Mouse (Mus musculus) adrenal gland, postnatal 4 days (tissue): Measurements from ENCODE around the gene Gpr61. TPM values are rescaled to one million over a fixed set of nuclear protein-coding genes. Genes with fewer than 3 reads are reported as not detected.

Experiments used
- DNase-seq, 2 experiments: peaks; one replicate each; pipeline ENCODE4 v3.0.0; 2021 to 2022; ENCODE audit warnings: low spot score in 2 of 2, mixed read lengths in 2 of 2
- long read RNA-seq, 2 experiments: library from polyadenylated mRNA; stranded (forward); transcript quantifications; one replicate each; pipeline ENCODE4 v2.0.0; 2021
- total RNA-seq, 2 experiments: library from RNA; stranded (reverse); gene quantifications; 2 replicates each; pipeline ENCODE4 v1.2.3; 2021

The Gpr61 gene
- total RNA-seq, result under 1 TPM; 0.25 to 0.39 TPM
- long read RNA-seq, experiment 1, result 0 reads
- long read RNA-seq, experiment 2, result 0 reads

GRCm38 (mm10) chr3:108154656-108155055 is at the start of gene Gpr61:
Gene Gpr61, minus strand, starts transcription at chr3:108154882.
- no peak for DNase-seq

GRCm38 (mm10) chr3:108204470-108204869 is 49.8 kb upstream of the Gpr61 start:
- no peak for DNase-seq

DNA sequence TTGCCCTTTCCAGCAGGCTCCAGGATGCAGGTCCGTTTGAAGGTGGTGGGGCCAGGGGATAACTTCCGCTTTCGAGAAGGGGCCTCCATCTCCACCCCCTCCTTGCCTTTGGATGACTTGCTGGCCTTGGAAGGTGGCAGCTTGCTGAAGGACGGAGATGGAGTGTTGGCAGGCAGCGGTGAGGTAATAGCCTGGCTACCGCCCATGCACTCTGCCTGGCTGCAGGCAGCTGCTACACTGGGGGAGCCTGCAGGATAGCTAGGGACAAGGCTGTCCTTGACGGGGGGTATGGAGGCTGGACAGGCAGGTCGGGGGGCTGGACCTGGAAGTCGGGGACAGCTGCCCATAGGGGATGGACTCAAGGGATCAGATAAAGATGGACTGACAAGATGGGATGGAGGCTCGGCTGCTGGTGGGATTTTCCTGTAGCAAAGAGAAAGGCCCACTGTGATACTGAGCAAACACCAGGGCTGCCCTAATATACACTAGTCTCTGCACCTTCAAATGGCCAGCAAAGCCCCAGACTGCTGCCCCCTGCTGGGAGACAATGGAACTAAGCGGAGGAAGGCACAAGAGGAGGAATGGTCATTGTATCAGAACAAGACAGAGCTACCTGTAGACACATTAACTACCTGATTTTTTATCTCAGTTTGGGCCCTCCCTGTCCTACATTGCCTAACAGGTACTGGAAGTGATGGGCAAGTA is 49.1 kb upstream of the Gpr61 start:
- peak in 1 of 2 experiments; percentile 67 for DNase-seq

GRCm38 (mm10) chr3:108203212-108203611 is 48.5 kb upstream of the Gpr61 start:
- DNase-seq, result no peak

DNA sequence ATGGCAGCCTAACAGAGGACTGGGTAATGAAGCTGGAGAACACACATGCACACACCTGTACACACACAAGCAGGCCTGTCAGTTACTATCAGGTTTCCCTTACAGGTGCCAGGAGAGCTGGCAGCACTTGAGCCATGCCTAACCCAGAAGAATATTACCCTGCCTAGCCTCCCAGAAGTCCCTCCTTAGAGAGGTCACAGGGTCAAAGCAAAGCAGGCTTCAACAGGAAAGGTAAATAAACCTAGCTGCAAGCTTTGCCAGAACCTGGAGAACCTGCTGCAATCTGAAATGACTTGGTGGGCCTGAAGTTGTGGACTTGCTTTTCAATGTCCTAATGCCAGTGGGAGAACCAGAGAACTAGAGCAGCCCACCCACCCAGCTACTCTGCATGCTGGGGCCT is 47.8 kb upstream of the Gpr61 start:
- no peak for DNase-seq

DNA sequence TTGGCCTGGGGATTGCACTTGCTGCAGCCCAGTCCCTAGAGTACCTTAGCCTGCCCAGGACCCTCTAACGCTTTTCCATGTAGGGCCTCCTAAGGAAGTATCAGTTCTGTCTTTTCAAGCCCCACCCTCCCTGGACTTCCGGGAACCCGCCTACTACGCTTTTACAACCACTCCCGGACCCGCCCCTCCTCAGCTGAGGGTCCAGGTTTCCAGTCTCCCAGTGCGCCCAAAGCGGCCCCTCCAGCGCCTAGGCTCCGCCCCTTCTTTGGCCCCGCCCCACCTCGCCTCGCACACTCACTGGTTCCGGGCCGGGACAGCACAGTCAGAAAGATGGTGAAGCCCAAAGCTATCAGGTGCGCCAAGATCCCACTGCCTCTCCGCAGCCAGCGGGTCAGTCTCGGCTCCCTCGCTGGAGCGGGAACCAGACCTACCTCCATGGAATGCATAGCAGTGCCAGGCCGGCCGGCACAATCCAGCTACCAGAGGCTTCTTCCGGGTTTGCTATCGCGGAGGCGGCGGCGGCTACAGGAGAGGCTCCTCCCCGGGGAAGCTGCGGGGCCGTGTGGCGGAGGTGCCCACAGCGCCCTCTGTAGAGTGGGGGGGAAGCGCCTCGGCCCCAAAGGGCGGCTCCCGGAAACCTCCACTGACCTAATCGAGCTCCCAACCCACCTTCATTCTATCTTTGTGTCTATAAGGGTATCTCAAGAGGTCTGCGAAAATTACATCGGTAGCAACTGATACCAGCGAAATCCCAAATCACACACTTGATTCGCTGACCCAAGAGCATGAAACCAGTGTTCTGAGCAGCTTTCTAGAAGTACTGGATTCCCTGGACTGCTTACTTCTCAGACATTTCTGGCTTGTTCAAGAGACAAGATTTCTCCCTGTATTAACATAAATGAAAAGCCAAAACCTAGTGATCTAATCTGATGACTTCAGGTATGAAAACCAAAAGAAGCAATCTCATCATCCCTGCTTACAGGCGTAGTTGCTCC is 45.9 kb upstream of the Gpr61 start, which contains the start of gene Cyb561d1:
Cyb561d1 (minus strand) TSS at position 884 of the 995 bp plus-strand sequence.
- DNase-seq, result peak; percentile 79 to 92

GRCm38 (mm10) chr3:108199231-108199630 is 44.5 kb upstream of the Gpr61 start:
- no peak for DNase-seq

DNA sequence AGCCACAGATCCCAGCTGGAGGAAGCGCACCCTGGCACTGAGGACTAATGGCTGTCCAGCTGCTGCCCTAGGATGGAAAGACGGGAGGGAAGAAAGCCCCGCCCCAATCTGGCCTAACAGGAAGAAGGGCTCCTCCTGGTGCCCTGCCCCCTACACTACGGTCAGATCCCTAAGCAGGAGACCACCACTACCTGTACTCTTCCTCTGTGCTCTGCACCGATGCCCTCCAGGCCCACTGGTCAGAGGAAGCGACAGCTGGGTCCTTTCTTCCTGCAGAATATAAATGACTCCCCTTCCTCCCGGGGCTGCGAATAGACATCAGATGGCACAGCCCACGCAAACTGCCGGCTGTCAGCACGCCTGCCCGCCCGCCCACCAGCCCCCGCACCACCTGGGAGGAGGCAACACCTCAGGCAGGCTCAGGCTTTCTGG is 42.4 kb upstream of the Gpr61 start:
- DNase-seq, result no peak

- DNase-seq, result no peak
Measured at GRCm38 (mm10) chr3:108195941-108196590, 41.4 kb upstream of the Gpr61 start.

- DNase-seq, result no peak
Measured at GRCm38 (mm10) chr3:108195287-108195686, 40.6 kb upstream of the Gpr61 start.

DNA sequence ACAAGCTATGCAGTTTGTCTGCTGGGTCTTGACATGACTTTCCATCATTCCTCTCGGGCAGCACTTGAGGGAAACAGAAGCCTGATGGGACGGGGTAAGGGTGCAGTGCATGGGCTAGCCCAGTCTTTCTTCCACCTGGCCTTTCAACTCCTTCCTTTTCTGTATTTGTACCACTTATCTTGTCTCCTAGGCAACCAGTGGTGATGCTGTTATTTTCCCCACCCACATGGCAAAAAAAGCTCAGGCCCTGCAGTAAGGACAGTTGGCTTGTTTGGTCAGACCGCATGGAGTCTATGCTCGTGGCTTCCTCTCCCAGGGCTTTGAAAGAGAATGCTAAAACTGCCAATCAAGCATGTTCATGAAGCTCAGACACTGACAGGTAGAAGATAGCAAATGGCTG is 39.0 kb upstream of the Gpr61 start:
- DNase-seq, result no peak

DNA sequence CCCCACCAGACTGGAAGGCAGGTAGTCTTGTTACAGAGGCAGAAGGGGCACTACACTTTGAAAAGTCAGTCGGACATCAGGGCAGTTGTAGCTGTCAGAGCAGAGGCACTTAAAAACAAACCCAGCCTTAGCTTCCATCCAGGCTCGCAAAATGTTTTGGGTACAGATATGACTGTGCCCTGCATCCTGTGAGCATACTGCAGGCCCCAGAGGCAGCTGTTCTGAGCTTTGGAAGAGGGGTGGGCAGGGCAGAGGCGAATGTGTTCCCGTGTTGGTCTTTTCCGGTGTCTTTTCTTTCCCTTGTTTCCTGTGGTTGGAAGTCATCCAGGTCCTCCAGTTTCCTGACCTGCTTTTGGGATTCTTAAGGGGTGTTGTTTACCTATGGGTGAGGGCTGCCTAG is 35.2 kb upstream of the Gpr61 start:
- DNase-seq, result no peak

DNA sequence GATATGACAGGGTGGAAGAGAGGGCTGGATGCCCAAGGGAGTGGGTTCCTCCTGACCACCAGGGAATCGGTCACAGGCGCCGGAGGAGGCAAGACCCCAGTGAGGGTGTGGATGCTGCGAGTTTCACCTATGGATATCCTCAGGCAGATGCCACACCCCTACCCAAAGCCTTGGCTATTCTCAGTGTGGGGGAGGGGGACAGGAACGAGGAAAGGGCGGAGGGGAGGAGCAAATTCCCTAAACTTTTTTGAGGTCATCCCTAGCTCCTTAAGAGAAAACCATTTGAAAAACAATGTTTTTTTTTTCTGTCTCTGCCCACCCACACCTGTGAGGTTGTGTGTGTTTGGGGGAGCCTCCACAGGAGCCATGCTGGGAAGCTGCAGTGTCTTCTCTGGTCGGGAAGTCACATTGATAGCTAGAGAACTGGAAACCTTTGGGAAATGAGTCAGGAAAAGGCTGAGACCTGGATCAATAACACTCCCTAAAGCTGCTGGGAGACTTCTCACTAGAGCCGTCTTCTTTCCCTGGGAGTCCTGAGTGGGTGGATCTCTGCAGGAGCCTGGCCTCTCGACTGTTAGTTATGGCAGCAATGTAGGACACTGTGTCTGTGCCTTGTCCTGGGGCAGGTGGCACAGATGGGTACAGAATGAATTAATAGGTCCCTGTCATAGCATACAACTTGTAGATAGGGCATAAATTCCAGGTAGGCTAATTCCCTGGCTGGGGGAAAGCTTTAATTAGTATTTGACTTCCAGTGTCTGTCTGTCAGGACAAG is 34.2 kb upstream of the Gpr61 start:
- DNase-seq, result no peak

DNA sequence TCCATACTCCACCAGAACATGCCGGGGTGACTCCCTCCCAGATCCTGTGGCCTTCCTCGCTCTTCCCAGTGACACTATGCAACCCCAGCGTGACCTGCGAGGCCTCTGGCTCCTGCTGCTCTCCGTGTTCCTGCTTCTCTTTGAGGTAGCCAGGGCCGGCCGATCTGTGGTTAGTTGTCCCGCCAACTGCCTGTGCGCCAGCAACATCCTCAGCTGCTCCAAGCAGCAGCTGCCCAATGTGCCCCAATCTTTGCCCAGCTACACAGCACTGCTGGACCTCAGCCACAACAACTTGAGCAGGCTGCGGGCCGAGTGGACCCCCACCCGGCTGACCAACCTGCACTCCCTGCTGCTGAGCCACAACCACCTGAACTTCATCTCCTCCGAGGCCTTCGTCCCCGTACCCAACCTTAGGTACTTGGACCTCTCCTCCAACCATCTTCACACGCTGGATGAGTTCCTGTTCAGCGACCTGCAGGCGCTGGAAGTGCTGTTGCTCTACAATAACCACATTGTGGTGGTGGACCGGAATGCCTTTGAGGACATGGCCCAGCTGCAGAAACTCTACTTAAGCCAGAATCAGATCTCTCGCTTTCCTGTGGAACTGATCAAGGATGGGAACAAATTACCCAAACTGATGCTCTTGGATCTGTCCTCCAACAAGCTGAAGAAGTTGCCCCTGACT is 32.6 kb upstream of the Gpr61 start:
- no peak for DNase-seq

GRCm38 (mm10) chr3:108186098-108187047 is 31.7 kb upstream of the Gpr61 start, which contains the start of gene Amigo1:
Gene Amigo1, plus strand, starts transcription at chr3:108186335.
- DNase-seq, result no peak

DNA sequence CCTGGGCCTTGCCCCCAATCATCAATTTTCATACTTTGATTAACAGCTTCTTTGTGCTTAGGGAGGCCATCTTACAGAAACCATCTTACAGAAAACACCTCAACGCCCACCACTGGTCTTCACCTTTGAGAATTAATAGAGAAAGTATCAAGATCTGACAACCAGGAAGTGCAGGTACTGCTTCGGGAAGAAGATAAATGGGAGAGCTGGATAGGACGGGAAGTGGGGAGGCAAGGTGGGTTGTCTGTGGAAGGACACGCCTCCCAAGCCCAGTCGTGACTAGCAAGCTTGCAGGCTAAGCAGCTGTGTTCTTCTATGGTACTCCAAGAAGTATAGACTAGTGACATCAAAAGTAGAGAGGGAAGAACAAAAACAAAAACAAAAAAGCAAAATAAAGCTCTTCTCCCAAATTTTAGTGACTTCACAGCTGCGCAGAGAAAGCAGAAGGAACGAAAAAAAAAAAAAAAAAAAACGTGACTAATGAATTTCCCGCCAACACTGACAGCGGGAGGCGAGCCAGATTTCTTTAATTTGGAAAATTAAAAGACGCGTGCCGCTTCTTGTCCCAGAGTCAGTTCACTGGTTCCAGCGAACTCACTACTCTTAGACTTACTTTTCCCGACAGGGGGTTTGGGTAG is 30.9 kb upstream of the Gpr61 start:
- DNase-seq, result no peak

- no peak for DNase-seq
Measured at GRCm38 (mm10) chr3:108184742-108185141, 30.1 kb upstream of the Gpr61 start.

- no peak for DNase-seq
Measured at GRCm38 (mm10) chr3:108180514-108180913, 25.8 kb upstream of the Gpr61 start.
